Mouse (Mus musculus): ENCODE measurements around the gene Dnajc11. TPM values are rescaled to one million over a fixed set of nuclear protein-coding genes. Genes with fewer than 3 reads are reported as not detected.

Dnajc11 gene
- polyA plus RNA-seq, 1 experiment from 2014 or later = 73.6 TPM

DNA sequence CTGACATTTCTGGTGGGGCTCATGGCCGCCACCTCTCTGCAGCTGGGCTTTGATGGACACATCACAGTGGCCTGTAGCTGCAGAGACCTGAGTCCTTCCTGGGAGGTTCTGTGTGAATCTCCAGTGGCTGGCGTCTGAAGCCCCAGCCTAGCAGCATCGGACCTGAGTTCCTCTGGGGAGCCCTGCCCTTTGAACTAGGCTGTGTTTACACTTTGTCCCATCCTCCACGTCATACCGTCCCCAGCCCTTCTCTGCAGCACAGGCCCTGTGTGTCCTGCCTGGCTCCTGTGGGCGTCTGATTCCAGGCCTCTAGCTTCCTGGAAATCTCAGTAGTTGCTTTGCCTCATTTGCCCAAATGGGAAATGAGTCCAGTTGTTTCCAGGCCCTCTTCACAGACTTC lies 19.7 kb downstream of the Dnajc11 start:
- H3K36me3 ChIP-seq (ENCODE audit: control insufficient read depth, insufficient read depth, low read length) = peaks cover 15% of the 10 kb centered on the region; the same call in 1 of the 2 replicates
- H3K4me3 ChIP-seq (ENCODE audit: low read length) = no peak overlapping the region
- no peak overlapping the region for H3K9ac ChIP-seq (ENCODE audit: low read depth, low read length)
- H3K4me2 ChIP-seq (ENCODE audit: low read depth, low read length) = no peak overlapping the region
- no peaks in the 10 kb centered on the region for H3K27me3 ChIP-seq (replicated peaks; ENCODE audit: control insufficient read depth, insufficient read depth, low read length)
- ATAC-seq = peak; percentile 34; the same call in 1 of the 2 replicates
- no peak overlapping the region for H3K27ac ChIP-seq (ENCODE audit: low read length)
- WGBS = 60% methylated on average over 6 of the region's 6 CpGs
- H3K4me1 ChIP-seq (ENCODE audit: control insufficient read depth, insufficient read depth, low read length) = no peaks in the 10 kb centered on the region
- no peaks in the 10 kb centered on the region for H3K9me3 ChIP-seq (ENCODE audit: control insufficient read depth, low read length)

DNA sequence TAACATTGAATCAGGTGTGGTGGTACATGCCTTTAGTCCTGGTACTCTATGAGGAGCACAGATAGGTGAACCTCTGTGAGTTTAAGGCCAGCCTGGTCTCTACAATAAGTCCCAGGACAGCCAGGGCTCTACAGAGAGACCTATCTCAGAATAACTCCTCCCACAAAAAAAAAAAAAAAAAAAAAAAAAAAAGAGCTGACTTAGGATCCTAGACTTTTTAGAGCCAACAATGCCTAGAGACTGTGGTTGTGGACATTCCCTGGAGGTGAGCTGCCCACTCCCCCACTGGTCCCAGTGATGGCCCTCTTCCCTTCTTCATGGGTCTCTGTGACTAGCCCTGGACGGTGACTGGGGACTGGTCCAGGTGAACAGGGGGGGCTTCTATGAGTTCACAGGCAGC lies 22.3 kb downstream of the Dnajc11 start:
- Histone ChIP-seq H3K9ac (ENCODE audit: low read depth, low read length) (no peak overlapping the region), H3K4me2 (ENCODE audit: low read depth, low read length) (no peak overlapping the region), H3K27me3 (replicated peaks; ENCODE audit: control insufficient read depth, insufficient read depth, low read length) (no peaks in the 10 kb centered on the region), H3K4me3 (ENCODE audit: low read length) (no peak overlapping the region), H3K27ac (ENCODE audit: low read length) (no peak overlapping the region), H3K36me3 (ENCODE audit: control insufficient read depth, insufficient read depth, low read length) (peaks cover 24% of the 10 kb centered on the region), H3K9me3 (ENCODE audit: control insufficient read depth, low read length) (no peaks in the 10 kb centered on the region), H3K4me1 (ENCODE audit: control insufficient read depth, insufficient read depth, low read length) (no peaks in the 10 kb centered on the region)
- ATAC-seq = no peak
- 79% methylated on average over 1 of the region's 1 CpGs for WGBS

DNA sequence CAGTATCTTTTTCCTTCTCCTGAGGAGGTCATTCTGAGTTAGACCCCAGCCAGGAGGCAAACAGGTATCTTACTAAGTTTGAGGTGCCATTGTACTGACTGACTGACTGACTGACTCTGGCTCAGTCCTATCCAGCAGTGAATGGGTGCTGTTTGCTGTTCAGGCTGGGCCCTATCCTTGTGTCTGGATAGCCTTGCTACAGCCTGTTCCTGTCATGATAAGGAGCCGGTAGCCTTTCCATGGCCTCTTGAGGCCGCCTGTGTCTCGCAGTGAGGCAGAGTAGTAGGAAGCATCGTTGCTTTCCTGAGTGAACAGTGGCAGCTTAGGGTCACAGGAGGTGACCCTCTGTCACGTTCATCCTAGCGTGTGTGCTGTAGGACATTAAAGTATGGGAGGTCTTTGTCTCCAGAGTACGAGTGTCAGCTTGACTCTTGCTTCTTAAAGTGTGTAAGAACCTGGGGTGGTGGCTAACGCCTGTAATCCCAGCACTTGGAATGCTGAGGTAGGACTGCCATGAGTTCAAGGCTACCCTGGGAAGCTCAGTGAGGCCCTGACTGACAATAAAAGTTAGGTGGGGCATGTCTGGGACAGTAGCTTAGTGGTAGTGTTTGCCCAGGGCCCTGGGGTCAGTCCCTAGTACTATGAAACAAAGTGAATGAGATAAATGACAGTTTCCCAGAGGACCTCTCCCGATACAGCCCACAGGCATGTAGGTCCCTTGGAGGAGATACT lies 24.3 kb downstream of the Dnajc11 start:
- H3K4me3 ChIP-seq (ENCODE audit: low read length) = no peak overlapping the region
- H3K9ac ChIP-seq (ENCODE audit: low read depth, low read length) = no peak overlapping the region
- H3K27ac ChIP-seq (ENCODE audit: low read length) = no peak overlapping the region
- 81% methylated on average over 9 of the region's 9 CpGs for WGBS
- H3K4me1 ChIP-seq (ENCODE audit: control insufficient read depth, insufficient read depth, low read length) = no peaks in the 10 kb centered on the region
- peak; percentile 53; the same call in 1 of the 2 replicates for ATAC-seq
- H3K4me2 ChIP-seq (ENCODE audit: low read depth, low read length) = no peak overlapping the region
- peaks cover 29% of the 10 kb centered on the region for H3K36me3 ChIP-seq (ENCODE audit: control insufficient read depth, insufficient read depth, low read length)
- no peaks in the 10 kb centered on the region for H3K9me3 ChIP-seq (ENCODE audit: control insufficient read depth, low read length)
- no peaks in the 10 kb centered on the region for H3K27me3 ChIP-seq (replicated peaks; ENCODE audit: control insufficient read depth, insufficient read depth, low read length)

DNA sequence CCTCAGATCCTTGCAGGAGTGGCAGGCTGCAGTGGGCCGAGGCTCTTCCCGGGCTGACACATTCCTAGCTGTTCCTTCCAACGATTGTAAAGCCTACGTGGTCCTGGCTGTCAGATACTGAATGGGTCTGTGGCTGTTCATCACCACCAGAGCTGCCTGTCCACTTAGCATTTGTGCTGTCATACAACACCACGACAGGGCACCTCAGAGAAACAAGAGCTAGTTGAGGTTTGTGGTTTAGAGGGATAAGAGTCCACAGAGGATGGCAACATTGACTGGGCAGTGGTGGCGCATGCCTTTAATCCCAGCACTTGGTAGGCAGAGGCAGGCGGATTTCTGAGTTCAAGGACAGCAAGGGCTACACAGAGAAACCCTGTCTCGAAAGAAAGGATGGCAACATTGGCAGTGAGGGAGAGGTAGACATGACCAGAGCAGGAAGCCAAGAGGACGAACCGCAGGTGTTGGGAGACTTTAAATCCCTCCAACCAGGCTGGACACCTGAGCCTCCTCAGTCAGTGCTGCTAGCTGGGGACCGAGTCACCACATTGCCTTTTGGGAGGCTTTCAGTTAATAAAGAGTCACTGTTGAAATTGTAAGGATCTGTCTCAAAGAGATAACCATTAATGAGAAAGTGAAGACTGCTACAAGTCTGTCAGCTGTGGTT lies 26.5 kb downstream of the Dnajc11 start:
- Histone ChIP-seq H3K4me1 (ENCODE audit: control insufficient read depth, insufficient read depth, low read length) (no peaks in the 10 kb centered on the region), H3K4me2 (ENCODE audit: low read depth, low read length) (no peak overlapping the region), H3K27ac (ENCODE audit: low read length) (no peak overlapping the region; the same call in 1 of the 2 replicates), H3K27me3 (replicated peaks; ENCODE audit: control insufficient read depth, insufficient read depth, low read length) (no peaks in the 10 kb centered on the region), H3K36me3 (ENCODE audit: control insufficient read depth, insufficient read depth, low read length) (peaks cover 33% of the 10 kb centered on the region), H3K9ac (ENCODE audit: low read depth, low read length) (no peak overlapping the region), H3K4me3 (ENCODE audit: low read length) (no peak overlapping the region), H3K9me3 (ENCODE audit: control insufficient read depth, low read length) (no peaks in the 10 kb centered on the region)
- 87% methylated on average over 11 of the region's 11 CpGs for WGBS
- ATAC-seq = peak; percentile 14; the same call in 1 of the 2 replicates

DNA sequence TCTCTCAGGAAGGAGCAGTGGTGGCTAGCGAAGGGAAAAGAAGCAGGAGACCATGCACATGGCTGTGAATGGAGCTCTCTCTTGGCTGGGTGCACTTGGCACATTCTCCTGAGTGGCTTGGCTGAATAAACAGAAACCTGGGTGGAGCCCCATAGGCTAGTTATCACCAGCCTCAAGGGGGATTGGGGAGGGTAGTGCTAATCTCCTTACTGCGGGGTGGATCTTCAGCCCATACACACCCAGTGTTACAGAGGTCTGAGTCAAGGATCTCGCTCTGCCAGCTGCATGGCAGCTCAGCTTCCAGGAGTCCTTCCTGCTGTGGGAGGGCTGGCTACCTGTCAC lies 27.0 kb downstream of the Dnajc11 start:
- 65% methylated on average over 3 of the region's 3 CpGs for WGBS
- H3K9ac ChIP-seq (ENCODE audit: low read depth, low read length) = no peak overlapping the region
- H3K4me2 ChIP-seq (ENCODE audit: low read depth, low read length) = no peak overlapping the region
- H3K36me3 ChIP-seq (ENCODE audit: control insufficient read depth, insufficient read depth, low read length) = peaks cover 34% of the 10 kb centered on the region
- no peak overlapping the region; the same call in 1 of the 2 replicates for H3K27ac ChIP-seq (ENCODE audit: low read length)
- peak; percentile 94 for ATAC-seq
- H3K4me1 ChIP-seq (ENCODE audit: control insufficient read depth, insufficient read depth, low read length) = no peaks in the 10 kb centered on the region
- H3K4me3 ChIP-seq (ENCODE audit: low read length) = no peak overlapping the region
- no peaks in the 10 kb centered on the region for H3K9me3 ChIP-seq (ENCODE audit: control insufficient read depth, low read length)
- H3K27me3 ChIP-seq (replicated peaks; ENCODE audit: control insufficient read depth, insufficient read depth, low read length) = no peaks in the 10 kb centered on the region

DNA sequence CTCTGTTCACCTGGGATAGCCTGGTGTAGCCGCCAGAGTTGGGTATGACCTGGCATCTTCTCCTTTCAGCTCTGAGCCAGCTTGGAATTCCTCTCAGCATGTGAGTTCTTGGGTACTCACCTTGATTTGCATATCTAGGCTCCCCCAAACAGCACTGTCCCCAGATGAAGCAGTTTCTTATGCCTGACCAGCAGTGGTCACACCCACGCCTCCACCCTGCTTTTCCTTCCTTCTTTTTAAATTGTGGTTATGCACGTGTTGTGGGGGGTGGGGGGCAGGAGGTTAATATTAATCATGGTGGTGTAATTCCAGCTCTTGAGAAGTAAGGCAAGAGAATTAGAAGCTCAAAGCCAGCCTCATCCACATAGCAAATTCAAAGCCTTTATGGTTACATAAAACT lies 29.3 kb downstream of the Dnajc11 start:
- H3K27me3 ChIP-seq (replicated peaks; ENCODE audit: control insufficient read depth, insufficient read depth, low read length) = no peaks in the 10 kb centered on the region
- H3K9me3 ChIP-seq (ENCODE audit: control insufficient read depth, low read length) = no peaks in the 10 kb centered on the region
- no peaks in the 10 kb centered on the region for H3K4me1 ChIP-seq (ENCODE audit: control insufficient read depth, insufficient read depth, low read length)
- H3K9ac ChIP-seq (ENCODE audit: low read depth, low read length) = no peak overlapping the region
- H3K4me2 ChIP-seq (ENCODE audit: low read depth, low read length) = no peak overlapping the region
- H3K36me3 ChIP-seq (ENCODE audit: control insufficient read depth, insufficient read depth, low read length) = peaks cover 29% of the 10 kb centered on the region
- ATAC-seq = no peak
- 86% methylated on average over 3 of the region's 3 CpGs for WGBS
- H3K27ac ChIP-seq (ENCODE audit: low read length) = no peak overlapping the region
- no peak overlapping the region for H3K4me3 ChIP-seq (ENCODE audit: low read length)

DNA sequence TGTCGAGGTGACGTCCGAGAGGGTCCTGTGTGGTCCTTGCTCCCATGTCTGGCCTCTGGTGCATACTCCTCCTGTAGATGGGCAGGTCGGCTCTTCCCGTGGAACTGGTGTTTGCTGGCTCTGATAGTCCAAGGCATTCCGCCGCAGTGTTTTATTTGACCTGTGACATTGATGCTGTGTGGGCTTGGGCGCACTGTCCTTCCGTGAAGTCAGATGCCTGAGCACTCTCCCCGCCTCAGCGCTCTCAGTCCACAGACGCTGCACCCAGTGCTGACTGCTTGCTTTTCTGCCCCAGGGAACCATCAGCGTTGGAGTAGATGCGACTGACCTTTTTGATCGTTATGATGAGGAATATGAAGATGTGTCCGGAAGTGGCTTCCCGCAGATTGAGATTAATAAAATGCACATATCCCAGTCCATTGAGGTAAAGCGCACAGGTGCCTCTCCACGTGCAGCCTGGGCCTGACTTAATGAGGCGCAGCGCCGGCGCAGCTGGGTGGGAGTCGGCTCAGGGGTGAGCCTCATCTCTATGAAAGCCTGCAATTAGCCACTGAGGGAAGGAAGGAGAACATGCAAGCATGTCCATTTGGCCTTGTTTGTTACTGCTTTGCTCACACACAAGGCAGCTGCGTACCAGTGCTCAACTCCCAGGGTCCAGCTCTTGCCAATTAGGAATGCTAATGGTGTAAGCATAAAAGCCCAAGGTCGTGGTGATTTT lies 34.9 kb downstream of the Dnajc11 start:
- peaks cover 13% of the 10 kb centered on the region for H3K36me3 ChIP-seq (ENCODE audit: control insufficient read depth, insufficient read depth, low read length)
- no peak overlapping the region for H3K4me2 ChIP-seq (ENCODE audit: low read depth, low read length)
- no peak overlapping the region for H3K4me3 ChIP-seq (ENCODE audit: low read length)
- H3K27ac ChIP-seq (ENCODE audit: low read length) = no peak overlapping the region
- no peaks in the 10 kb centered on the region for H3K4me1 ChIP-seq (ENCODE audit: control insufficient read depth, insufficient read depth, low read length)
- no peak for ATAC-seq
- no peak overlapping the region for H3K9ac ChIP-seq (ENCODE audit: low read depth, low read length)
- H3K27me3 ChIP-seq (replicated peaks; ENCODE audit: control insufficient read depth, insufficient read depth, low read length) = no peaks in the 10 kb centered on the region
- 91% methylated on average over 26 of the region's 26 CpGs for WGBS
- H3K9me3 ChIP-seq (ENCODE audit: control insufficient read depth, low read length) = no peaks in the 10 kb centered on the region

DNA sequence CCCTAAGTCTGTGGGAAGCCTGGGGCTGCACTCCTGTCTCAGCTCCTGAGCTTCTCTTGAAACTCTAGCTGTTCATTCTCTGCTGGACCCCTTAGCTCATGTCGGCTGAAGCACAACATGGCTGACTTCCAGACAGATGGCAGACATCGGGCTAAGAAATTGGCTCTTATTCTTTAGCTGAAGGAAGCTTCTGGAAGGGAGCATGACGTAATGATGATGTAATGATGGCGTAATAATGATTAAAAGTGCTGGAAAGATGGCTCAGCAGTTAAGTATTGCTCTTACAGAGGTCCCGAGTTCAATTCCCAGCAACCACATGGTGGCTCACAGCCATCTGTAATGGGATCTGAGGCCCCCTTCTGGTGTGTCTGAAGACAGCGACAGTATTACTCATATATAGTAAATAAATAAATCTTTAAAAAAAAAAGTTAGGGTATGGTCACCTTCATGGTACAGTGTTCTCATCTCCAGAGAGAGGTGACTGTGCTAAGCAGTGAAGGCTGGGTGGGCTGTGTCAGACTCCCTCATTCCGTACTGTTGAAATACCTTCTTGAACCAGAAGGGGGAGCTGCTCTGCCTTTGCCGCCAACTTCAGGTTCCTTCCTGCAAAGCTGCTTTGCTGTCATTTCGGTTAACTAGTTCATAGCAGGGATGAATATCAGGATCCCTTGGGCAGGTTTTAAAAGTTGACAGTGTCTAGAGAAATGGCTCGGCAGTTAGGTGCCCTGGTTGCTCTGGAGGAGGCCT lies 38.9 kb downstream of the Dnajc11 start:
- Histone ChIP-seq H3K9ac (ENCODE audit: low read depth, low read length) (no peak overlapping the region), H3K4me1 (ENCODE audit: control insufficient read depth, insufficient read depth, low read length) (no peaks in the 10 kb centered on the region), H3K27me3 (replicated peaks; ENCODE audit: control insufficient read depth, insufficient read depth, low read length) (no peaks in the 10 kb centered on the region), H3K36me3 (ENCODE audit: control insufficient read depth, insufficient read depth, low read length) (peaks cover 26% of the 10 kb centered on the region), H3K4me3 (ENCODE audit: low read length) (no peak overlapping the region), H3K4me2 (ENCODE audit: low read depth, low read length) (no peak overlapping the region), H3K27ac (ENCODE audit: low read length) (no peak overlapping the region), H3K9me3 (ENCODE audit: control insufficient read depth, low read length) (no peaks in the 10 kb centered on the region; the same call in 1 of the 2 replicates)
- no peak for ATAC-seq
- WGBS = 70% methylated on average over 10 of the region's 10 CpGs

DNA sequence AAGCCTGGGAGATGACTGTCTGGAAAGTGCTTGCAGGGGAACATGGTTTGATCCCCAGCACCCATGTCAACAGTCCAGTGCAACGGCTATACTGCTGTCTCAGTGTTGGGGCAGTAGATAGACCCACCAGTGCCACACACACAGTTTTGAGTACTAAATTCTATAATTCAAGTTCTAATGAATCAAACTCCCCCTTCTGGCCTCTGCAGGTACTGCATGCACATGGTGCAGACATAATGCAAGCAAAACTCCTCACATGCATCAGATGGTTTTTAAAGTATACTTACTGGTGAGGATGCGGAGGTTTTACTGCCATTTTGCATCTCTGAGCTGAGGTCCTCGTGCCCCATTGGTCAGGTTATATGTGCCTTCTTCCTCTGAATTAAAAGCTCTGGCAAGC lies 42.0 kb downstream of the Dnajc11 start:
- WGBS = 93% methylated on average over 3 of the region's 3 CpGs
- Histone ChIP-seq H3K4me1 (ENCODE audit: control insufficient read depth, insufficient read depth, low read length) (no peaks in the 10 kb centered on the region), H3K27ac (ENCODE audit: low read length) (no peak overlapping the region), H3K27me3 (replicated peaks; ENCODE audit: control insufficient read depth, insufficient read depth, low read length) (no peaks in the 10 kb centered on the region), H3K9me3 (ENCODE audit: control insufficient read depth, low read length) (no peaks in the 10 kb centered on the region; the same call in 1 of the 2 replicates), H3K9ac (ENCODE audit: low read depth, low read length) (no peak overlapping the region), H3K36me3 (ENCODE audit: control insufficient read depth, insufficient read depth, low read length) (peaks cover 32% of the 10 kb centered on the region), H3K4me2 (ENCODE audit: low read depth, low read length) (no peak overlapping the region), H3K4me3 (ENCODE audit: low read length) (no peak overlapping the region)
- ATAC-seq = no peak
